In the genomic region with DNA sequence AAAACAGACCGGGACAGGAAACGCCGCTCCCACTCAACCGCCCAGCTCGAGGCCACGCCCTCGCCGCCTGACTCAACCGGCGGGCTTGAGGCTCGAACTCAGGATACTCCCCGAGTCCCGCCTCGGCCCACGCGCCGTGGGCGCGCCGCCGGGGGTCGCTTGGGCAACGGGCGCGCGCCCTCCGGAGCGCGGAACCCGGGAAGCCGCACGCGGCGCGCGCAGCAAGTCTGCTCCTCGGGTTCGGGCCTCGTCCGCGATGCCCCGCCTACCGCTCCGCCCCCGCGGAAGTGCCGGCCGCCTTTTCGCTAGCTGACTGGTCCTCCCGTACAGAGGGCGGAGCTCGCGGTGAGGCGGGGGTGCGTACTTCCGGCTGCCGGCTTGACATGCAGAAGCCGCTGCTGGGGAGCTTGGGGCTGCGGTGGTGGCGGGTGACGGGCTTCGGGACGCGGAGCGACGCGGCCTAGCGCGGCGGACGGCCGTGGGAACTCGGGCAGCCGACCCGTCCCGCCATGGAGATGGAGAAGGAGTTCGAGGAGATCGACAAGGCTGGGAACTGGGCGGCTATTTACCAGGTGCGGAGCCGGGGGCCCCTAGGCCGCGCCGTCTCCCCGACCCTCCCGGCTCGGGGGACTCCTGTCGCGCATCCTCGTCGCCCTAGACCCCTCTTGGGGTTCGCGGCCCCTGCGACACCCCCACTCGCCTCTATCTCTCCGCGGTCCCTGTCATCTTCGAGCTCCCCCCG, we compare ENCODE assay signal across 7 mouse cellular contexts. TPM values are rescaled to one million over a fixed set of nuclear protein-coding genes. Genes with fewer than 3 reads are reported as not detected.
DNase-seq lines count a peak whose midpoint lies in the region; ATAC-seq lines count a peak whose summit lies in the region.

A gene (plus strand): TSS at position 73 of the 742 bp plus-strand sequence.

- H3K4me3 ChIP-seq in intestine, embryonic 15.5 days (replicated peaks), result peak within 1 kb of the TSS; percentile 88
- peak within 1 kb of the TSS; percentile 96 for H3K4me3 ChIP-seq in midbrain, embryonic 10.5 days

- WGBS in intestine, embryonic 15.5 days, result under 1% methylated on average over 98 of the region's 99 CpGs
- WGBS in midbrain, embryonic 10.5 days, result under 1% methylated on average over 99 of the region's 99 CpGs

- intact Hi-C loops in gastrocnemius, postnatal 36 days (cut with DNase I), result no loop called here
- intact Hi-C loops in left cerebral cortex, postnatal 25 days (cut with DNase I), result no loop called here

- peak within 1 kb of the TSS; percentile 76 for H3K4me2 ChIP-seq in intestine, embryonic 15.5 days (replicated peaks)

- H3K27me3 ChIP-seq in intestine, embryonic 15.5 days (replicated peaks), result no peaks in the 10 kb centered on the region
- no peaks in the 10 kb centered on the region for H3K27me3 ChIP-seq in midbrain, embryonic 10.5 days (ENCODE audit: low read depth, poor library complexity, severe bottlenecking)

- H3K27ac ChIP-seq in intestine, embryonic 15.5 days, result peak within 1 kb of the TSS; percentile 77
- peak within 1 kb of the TSS; percentile 91 for H3K27ac ChIP-seq in midbrain, embryonic 10.5 days (replicated peaks)

- DNase-seq in adrenal gland, adult 2 months, result peak; percentile 98
- DNase-seq in embryo, embryonic 11.5 days (ENCODE audit: low read depth, low spot score), result peak; percentile 92
- peak; percentile 96 to 97 for DNase-seq in gastrocnemius, postnatal 36 days
- peak; percentile 98 to 99 for DNase-seq in left cerebral cortex, postnatal 25 days (ENCODE audit: low spot score in 2 of 2)
- DNase-seq in midbrain, embryonic 10.5 days (ENCODE audit: low spot score), result peak; percentile 98
- peak; percentile 97 for DNase-seq in right cerebral cortex, postnatal 4 days

- peak within 1 kb of the TSS; percentile 85 for H3K9ac ChIP-seq in intestine, embryonic 15.5 days

- no peaks in the 10 kb centered on the region for H3K36me3 ChIP-seq in intestine, embryonic 15.5 days
- H3K36me3 ChIP-seq in midbrain, embryonic 10.5 days, result peaks cover 4% of the 10 kb centered on the region; the same call in 1 of the 2 replicates

- peaks cover 15% of the 10 kb centered on the region for H3K4me1 ChIP-seq in intestine, embryonic 15.5 days (replicated peaks)
- H3K4me1 ChIP-seq in midbrain, embryonic 10.5 days, result peaks cover 34% of the 10 kb centered on the region

- H3K9me3 ChIP-seq in intestine, embryonic 15.5 days, result no peaks in the 10 kb centered on the region
- no peaks in the 10 kb centered on the region for H3K9me3 ChIP-seq in midbrain, embryonic 10.5 days (replicated peaks)

- peak; percentile 99 for ATAC-seq in intestine, embryonic 15.5 days

RNA-seq across cellular contexts. Expression of the gene that starts here (rescaled TPM):
- total RNA-seq in adrenal gland, adult 2 months (2021), result 10 to 100 TPM; 55.1 to 71.3 TPM
- polyA plus RNA-seq in adrenal gland, adult 2 months (2012; rRNA removed), result 52.3 and 57.9 TPM in 2 replicates
- 10 to 100 TPM; 12.5 to 14.9 TPM for total RNA-seq in gastrocnemius, postnatal 36 days (2021)
- polyA plus RNA-seq in intestine, embryonic 15.5 days (2015; fragmentation: Nextera tagmentation; extraction: Ambion mirVana), result 41.1 and 54.2 TPM in 2 replicates
- 10 to 100 TPM; 56.4 to 59.5 TPM for total RNA-seq in left cerebral cortex, postnatal 25 days (2021)
- 79.2 and 79.8 TPM in 2 replicates for polyA plus RNA-seq in midbrain, embryonic 10.5 days (2016; fragmentation: Nextera tagmentation; extraction: Ambion mirVana)

Comparison
In these comparisons a context has a peak if more than half of its experiments do, and no peak if none do; other contexts are left out.
1. Peak in every context shown above with its lines: DNase-seq, ATAC-seq, H3K4me3 ChIP-seq and H3K27ac ChIP-seq.